Mouse (Mus musculus): ENCODE data around the gene Uqcc1. TPM values are rescaled to one million over a fixed set of nuclear protein-coding genes. Genes with fewer than 3 reads are reported as not detected.

Gene Uqcc1
- 9.0 and 9.6 TPM in 2 replicates for polyA plus RNA-seq (2012; rRNA removed)

DNA sequence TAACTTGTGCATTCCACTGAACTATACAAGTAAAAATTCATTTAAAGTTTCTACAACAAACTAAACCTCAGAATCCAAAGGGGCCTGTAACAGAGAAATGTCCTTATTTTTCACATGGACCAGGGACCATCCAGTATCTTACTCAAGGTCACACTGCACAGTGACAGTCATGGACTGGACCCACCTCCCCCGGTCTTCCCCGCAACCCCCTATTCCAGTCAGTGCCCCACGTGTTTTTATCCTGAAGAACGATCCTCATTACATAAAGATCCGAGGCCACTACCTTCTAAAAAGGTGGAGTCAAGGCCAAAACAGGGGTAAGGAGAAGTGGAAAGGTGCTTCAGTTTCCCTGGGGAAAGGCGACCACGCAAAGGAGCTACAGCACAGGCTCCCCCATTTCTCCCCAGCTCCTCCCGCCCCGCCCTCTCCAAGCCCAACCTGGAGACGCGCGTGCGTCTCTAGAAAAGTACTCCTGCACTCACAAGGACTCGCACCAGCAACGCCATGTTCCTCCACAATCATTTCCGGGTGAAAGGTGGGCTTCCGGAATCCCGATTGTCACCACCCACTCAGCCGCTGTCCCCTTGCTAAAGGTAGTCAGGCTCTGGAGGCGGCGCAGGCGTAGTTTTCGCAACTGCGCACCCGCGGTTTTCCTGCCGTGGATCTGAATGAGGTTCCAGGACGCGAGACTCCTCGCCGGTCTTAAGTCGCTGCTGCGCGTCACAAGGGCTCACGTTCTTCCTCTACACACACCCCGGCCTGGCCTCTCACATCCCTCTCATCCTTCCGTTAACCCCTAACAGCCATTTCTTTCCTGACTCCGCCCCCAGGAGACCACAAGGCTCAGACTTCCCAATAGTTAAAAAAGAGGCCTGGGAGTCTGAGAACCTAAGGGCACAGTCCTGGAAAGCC lies at the start of gene Uqcc1:
Gene Uqcc1, minus strand, starts transcription at position 780 of the 912 bp plus-strand sequence.
- WGBS = under 1% methylated on average over 38 of the region's 38 CpGs
- Histone ChIP-seq H3K27me3 (ENCODE audit: control insufficient read depth, insufficient read depth, low read length) (no peaks in the 10 kb centered on the region), H3K4me3 (ENCODE audit: low read depth, low read length) (peak within 1 kb of the TSS; percentile 73)

GRCm38 (mm10) chr2:155979328-155979991 lies 49.4 kb upstream of the Uqcc1 start:
- Histone ChIP-seq H3K27me3 (ENCODE audit: control insufficient read depth, insufficient read depth, low read length) (no peaks in the 10 kb centered on the region), H3K36me3 (ENCODE audit: control insufficient read depth, insufficient read depth, low read length) (peaks cover 46% of the 10 kb centered on the region), H3K4me3 (ENCODE audit: low read depth, low read length) (peak overlapping the region; percentile 60), H3K27ac (ENCODE audit: insufficient read depth, low read depth, low read length) (peak overlapping the region; percentile 13; the same call in 1 of the 2 replicates), H3K4me1 (ENCODE audit: control insufficient read depth, insufficient read depth, insufficient read length, low read length) (no peaks in the 10 kb centered on the region)
- TF ChIP-seq CTCF (IDR thresholded peaks at IDR 0.05; ENCODE audit: extremely low read depth, insufficient read length, insufficient replicate concordance, low read depth, low read length) (no peak), POLR2A (IDR thresholded peaks at IDR 0.05; ENCODE audit: low read depth, low read length) (no peak; the same call in 1 of the 2 replicates)
- WGBS = 75% methylated on average over 5 of the region's 5 CpGs

More for the DNA sequence above, at the start of gene Uqcc1:
- Histone ChIP-seq H3K4me1 (ENCODE audit: control insufficient read depth, insufficient read depth, insufficient read length, low read length) (no peaks in the 10 kb centered on the region; the same call in 1 of the 2 replicates), H3K27ac (ENCODE audit: insufficient read depth, low read depth, low read length) (peak within 1 kb of the TSS; percentile 46), H3K36me3 (ENCODE audit: control insufficient read depth, insufficient read depth, low read length) (no peaks in the 10 kb centered on the region)
- TF ChIP-seq CTCF (IDR thresholded peaks at IDR 0.05; ENCODE audit: extremely low read depth, insufficient read length, insufficient replicate concordance, low read depth, low read length) (no peak), POLR2A (IDR thresholded peaks at IDR 0.05; ENCODE audit: low read depth, low read length) (peak; percentile 43)

- H3K27ac ChIP-seq (ENCODE audit: insufficient read depth, low read depth, low read length) = no peak overlapping the region
- 85% methylated on average over 14 of the region's 14 CpGs for WGBS
- peaks cover 38% of the 10 kb centered on the region for H3K36me3 ChIP-seq (ENCODE audit: control insufficient read depth, insufficient read depth, low read length)
- H3K4me1 ChIP-seq (ENCODE audit: control insufficient read depth, insufficient read depth, insufficient read length, low read length) = peaks cover 2% of the 10 kb centered on the region; the same call in 1 of the 2 replicates
- H3K4me3 ChIP-seq (ENCODE audit: low read depth, low read length) = no peak overlapping the region
- H3K27me3 ChIP-seq (ENCODE audit: control insufficient read depth, insufficient read depth, low read length) = no peaks in the 10 kb centered on the region
- TF ChIP-seq POLR2A (IDR thresholded peaks at IDR 0.05; ENCODE audit: low read depth, low read length) (no peak), CTCF (IDR thresholded peaks at IDR 0.05; ENCODE audit: extremely low read depth, insufficient read length, insufficient replicate concordance, low read depth, low read length) (no peak)
Measured at GRCm38 (mm10) chr2:155974087-155974731, 44.1 kb upstream of the Uqcc1 start.

- Histone ChIP-seq H3K36me3 (ENCODE audit: control insufficient read depth, insufficient read depth, low read length) (peaks cover 42% of the 10 kb centered on the region), H3K4me1 (ENCODE audit: control insufficient read depth, insufficient read depth, insufficient read length, low read length) (peaks cover 2% of the 10 kb centered on the region; the same call in 1 of the 2 replicates), H3K4me3 (ENCODE audit: low read depth, low read length) (no peak overlapping the region), H3K27me3 (ENCODE audit: control insufficient read depth, insufficient read depth, low read length) (no peaks in the 10 kb centered on the region), H3K27ac (ENCODE audit: insufficient read depth, low read depth, low read length) (no peak overlapping the region)
- WGBS = 43% methylated on average over 6 of the region's 6 CpGs
- no peak for TF ChIP-seq POLR2A (IDR thresholded peaks at IDR 0.05; ENCODE audit: low read depth, low read length)
- no peak for TF ChIP-seq CTCF (IDR thresholded peaks at IDR 0.05; ENCODE audit: extremely low read depth, insufficient read length, insufficient replicate concordance, low read depth, low read length)
Measured at GRCm38 (mm10) chr2:155973348-155973747, 43.2 kb upstream of the Uqcc1 start.

GRCm38 (mm10) chr2:155962991-155963390 lies 32.9 kb upstream of the Uqcc1 start:
- Histone ChIP-seq H3K27me3 (ENCODE audit: control insufficient read depth, insufficient read depth, low read length) (no peaks in the 10 kb centered on the region), H3K27ac (ENCODE audit: insufficient read depth, low read depth, low read length) (no peak overlapping the region), H3K4me1 (ENCODE audit: control insufficient read depth, insufficient read depth, insufficient read length, low read length) (no peaks in the 10 kb centered on the region), H3K36me3 (ENCODE audit: control insufficient read depth, insufficient read depth, low read length) (peaks cover 22% of the 10 kb centered on the region), H3K4me3 (ENCODE audit: low read depth, low read length) (no peak overlapping the region)
- TF ChIP-seq CTCF (IDR thresholded peaks at IDR 0.05; ENCODE audit: extremely low read depth, insufficient read length, insufficient replicate concordance, low read depth, low read length) = no peak
- TF ChIP-seq POLR2A (IDR thresholded peaks at IDR 0.05; ENCODE audit: low read depth, low read length) = no peak
- WGBS = 47% methylated on average over 1 of the region's 1 CpGs

DNA sequence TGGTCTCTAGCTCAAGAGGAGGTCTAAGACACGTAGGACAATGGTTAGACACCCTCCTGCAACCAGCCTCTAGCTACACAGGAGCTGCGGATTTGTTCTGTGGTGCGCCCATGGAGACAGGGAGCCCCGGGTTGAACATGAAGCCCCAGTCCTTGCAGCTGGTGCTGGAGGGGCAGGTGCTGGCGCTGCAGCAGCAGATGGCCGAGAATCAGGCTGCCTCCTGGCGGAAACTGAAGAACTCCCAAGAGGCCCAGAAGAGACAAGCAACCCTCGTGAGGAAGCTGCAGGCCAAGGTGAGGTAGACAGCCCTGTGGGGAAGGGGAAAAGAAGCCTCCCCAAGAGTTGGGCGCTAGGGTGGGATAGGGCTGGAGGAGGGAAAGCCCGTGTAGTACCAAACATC lies 31.8 kb upstream of the Uqcc1 start:
- 89% methylated on average over 10 of the region's 10 CpGs for WGBS
- no peak for TF ChIP-seq CTCF (IDR thresholded peaks at IDR 0.05; ENCODE audit: extremely low read depth, insufficient read length, insufficient replicate concordance, low read depth, low read length)
- TF ChIP-seq POLR2A (IDR thresholded peaks at IDR 0.05; ENCODE audit: low read depth, low read length) = no peak
- Histone ChIP-seq H3K4me1 (ENCODE audit: control insufficient read depth, insufficient read depth, insufficient read length, low read length) (no peaks in the 10 kb centered on the region), H3K4me3 (ENCODE audit: low read depth, low read length) (no peak overlapping the region), H3K27me3 (ENCODE audit: control insufficient read depth, insufficient read depth, low read length) (no peaks in the 10 kb centered on the region), H3K36me3 (ENCODE audit: control insufficient read depth, insufficient read depth, low read length) (peaks cover 16% of the 10 kb centered on the region), H3K27ac (ENCODE audit: insufficient read depth, low read depth, low read length) (no peak overlapping the region)

Data from small intestine, adult 2 months (tissue).